Mouse (Mus musculus) CH12.LX (cell line): ENCODE measurements at regions not wholly inside any gene's neighbourhood (a gene's known extent, or its start where the extent isn't known, plus 50 kb on each side); places are given as distances from the start of the nearest gene placed in this dataset.

Experiments
- DNase-seq: peaks from one replicate; pipeline ENCODE4 v3.0.0-alpha.2; 2013; ENCODE audit errors: extremely low read depth
- H3K27ac ChIP-seq: 2 replicates; pipeline ENCODE4 v1.5.1; 2012; ENCODE audit warnings: low read depth, mild to moderate bottlenecking, control low read depth, moderate library complexity; ENCODE audit not compliant: insufficient read depth
- H3K27me3 ChIP-seq: replicated peaks from 2 replicates; pipeline ENCODE3; 2012; ENCODE audit warnings: inconsistent platforms
- H3K36me3 ChIP-seq, 2 experiments: replicated peaks in 1 of 2; 2 replicates each; pipeline versions ENCODE3 to v1.6.1; 2012; ENCODE audit warnings: inconsistent platforms in 1 of 2, low read length in 1 of 2, mild to moderate bottlenecking in 1 of 2, mixed read lengths in 1 of 2, moderate library complexity in 1 of 2; ENCODE audit not compliant: control insufficient read depth in 1 of 2, insufficient read depth in 1 of 2
- H3K4me1 ChIP-seq, 2 experiments: 2 replicates each; pipeline ENCODE4 v1.6.1; 2012; ENCODE audit warnings: inconsistent platforms in 1 of 2, moderate library complexity in 1 of 2; ENCODE audit not compliant: insufficient read depth in 2 of 2, control insufficient read depth in 1 of 2
- H3K4me2 ChIP-seq: 2 replicates; pipeline ENCODE4 v1.6.1; 2012; ENCODE audit warnings: low read depth, mild to moderate bottlenecking, control low read depth; ENCODE audit not compliant: poor library complexity, insufficient read depth, severe bottlenecking
- H3K4me3 ChIP-seq, 3 experiments: fragments of 150-350 bp in 1 of 3; sonication (generic) in 1 of 3; replicated peaks in 1 of 3; 2 replicates each; pipeline versions ENCODE3 to v1.5.1; 2011 to 2012; ENCODE audit warnings: low read depth in 2 of 3, low read length in 2 of 3, mild to moderate bottlenecking in 2 of 3, moderate library complexity in 2 of 3, control low read depth in 1 of 3, improper control_type of control experiment in 1 of 3, inconsistent platforms in 1 of 3, mixed read lengths in 1 of 3; ENCODE audit not compliant: poor library complexity in 1 of 3
- H3K79me2 ChIP-seq: replicated peaks from 2 replicates; pipeline ENCODE4 v1.6.1; 2012; ENCODE audit warnings: mild to moderate bottlenecking, moderate library complexity; ENCODE audit not compliant: control insufficient read depth, poor library complexity, insufficient read depth, severe bottlenecking; ENCODE audit errors: extremely low read depth
- H3K9ac ChIP-seq: 2 replicates; pipeline ENCODE4 v1.6.1; 2012; ENCODE audit warnings: low read depth, mild to moderate bottlenecking, control low read depth, moderate library complexity; ENCODE audit not compliant: insufficient read depth
- H3K9me3 ChIP-seq: replicated peaks from 2 replicates; pipeline ENCODE3; 2012; ENCODE audit warnings: low read length, inconsistent platforms, mixed read lengths
- CTCF ChIP-seq, 2 experiments: IDR thresholded peaks in 1 of 2; conservative IDR thresholded peaks in 1 of 2; 2 replicates each; pipeline ENCODE4 v1.5.1; 2011 to 2012; ENCODE audit warnings: low read depth in 2 of 2, low read length in 2 of 2, improper control_type of control experiment in 1 of 2, inconsistent platforms in 1 of 2, mild to moderate bottlenecking in 1 of 2, moderate library complexity in 1 of 2
- ELF1 ChIP-seq: IDR thresholded peaks from 2 replicates; pipeline ENCODE4 v1.6.1; 2014; ENCODE audit warnings: low read depth, mild to moderate bottlenecking, inconsistent platforms, low read length, improper control_type of control experiment
- ETS1 ChIP-seq: conservative IDR thresholded peaks from 2 replicates; pipeline ENCODE4 v1.6.1; 2012; ENCODE audit warnings: low read depth, mild to moderate bottlenecking, inconsistent platforms, low read length, improper control_type of control experiment, moderate library complexity
- GABPA ChIP-seq: IDR thresholded peaks from 2 replicates; pipeline ENCODE4 v1.6.1; 2012; ENCODE audit warnings: low read depth, low read length, improper control_type of control experiment, inconsistent platforms; ENCODE audit not compliant: insufficient replicate concordance
- HCFC1 ChIP-seq: IDR thresholded peaks from 2 replicates; pipeline ENCODE4 v1.6.1; 2012; ENCODE audit warnings: low read depth, mild to moderate bottlenecking, inconsistent platforms, low read length, improper control_type of control experiment
- KAT2A ChIP-seq: IDR thresholded peaks from 2 replicates; pipeline ENCODE4 v1.6.1; 2012; ENCODE audit warnings: low read length, improper control_type of control experiment, inconsistent platforms; ENCODE audit not compliant: insufficient replicate concordance
- MAFK ChIP-seq: IDR thresholded peaks from 2 replicates; pipeline ENCODE4 v1.6.1; 2011; ENCODE audit warnings: low read length, improper control_type of control experiment; ENCODE audit not compliant: insufficient replicate concordance
- MAZ ChIP-seq: IDR thresholded peaks from 2 replicates; pipeline ENCODE4 v1.6.1; 2012; ENCODE audit warnings: low read depth, mild to moderate bottlenecking, inconsistent platforms, low read length, improper control_type of control experiment, moderate library complexity
- MXI1 ChIP-seq: IDR thresholded peaks from 2 replicates; pipeline ENCODE4 v1.6.1; 2011; ENCODE audit warnings: mild to moderate bottlenecking, low read depth, low read length, improper control_type of control experiment
- MYC ChIP-seq: IDR thresholded peaks from 2 replicates; pipeline ENCODE4 v1.6.1; 2011; ENCODE audit warnings: low read depth, mild to moderate bottlenecking, improper control_type of control experiment, low read length
- NELFE ChIP-seq: IDR thresholded peaks from 2 replicates; pipeline ENCODE4 v1.6.1; 2011; ENCODE audit warnings: low read depth, low read length, improper control_type of control experiment
- NRF1 ChIP-seq: IDR thresholded peaks from 2 replicates; pipeline ENCODE4 v1.6.1; 2014; ENCODE audit warnings: low read depth, mild to moderate bottlenecking, inconsistent platforms, low read length, improper control_type of control experiment, moderate library complexity
- POLR2A ChIP-seq: IDR thresholded peaks from 2 replicates; pipeline ENCODE4 v1.6.1; 2011; ENCODE audit warnings: low read depth, mild to moderate bottlenecking, improper control_type of control experiment, low read length
- POLR2AphosphoS2 ChIP-seq: IDR thresholded peaks from 2 replicates; pipeline ENCODE4 v1.6.1; 2011; ENCODE audit warnings: low read depth, low read length, improper control_type of control experiment
- RAD21 ChIP-seq: IDR thresholded peaks from 2 replicates; pipeline ENCODE4 v1.6.1; 2011; ENCODE audit warnings: low read depth, mild to moderate bottlenecking, low read length, improper control_type of control experiment, moderate library complexity
- RCOR1 ChIP-seq: conservative IDR thresholded peaks from 2 replicates; pipeline ENCODE4 v1.6.1; 2012; ENCODE audit warnings: low read depth, mild to moderate bottlenecking, inconsistent platforms, low read length, improper control_type of control experiment
- SMC3 ChIP-seq: IDR thresholded peaks from 2 replicates; pipeline ENCODE4 v1.6.1; 2011; ENCODE audit warnings: low read depth, low read length, improper control_type of control experiment
- UBTF ChIP-seq: IDR thresholded peaks from 2 replicates; pipeline ENCODE4 v1.6.1; 2012; ENCODE audit warnings: low read depth, mild to moderate bottlenecking, inconsistent platforms, low read length, improper control_type of control experiment, moderate library complexity
- USF1 ChIP-seq: IDR thresholded peaks from 2 replicates; pipeline ENCODE4 v1.6.1; 2014; ENCODE audit warnings: low read depth, mild to moderate bottlenecking, inconsistent platforms, low read length, improper control_type of control experiment
- USF2 ChIP-seq: conservative IDR thresholded peaks from 2 replicates; pipeline ENCODE4 v1.6.1; 2011; ENCODE audit warnings: low read depth, low read length, improper control_type of control experiment
- ZC3H11A ChIP-seq: IDR thresholded peaks from 2 replicates; pipeline ENCODE4 v1.6.1; 2012; ENCODE audit warnings: low read depth, mild to moderate bottlenecking, inconsistent platforms, low read length, improper control_type of control experiment
- ZKSCAN1 ChIP-seq: IDR thresholded peaks from 2 replicates; pipeline ENCODE4 v1.6.1; 2012; ENCODE audit warnings: low read depth, inconsistent platforms, low read length, improper control_type of control experiment, borderline replicate concordance
- ZNF384 ChIP-seq: IDR thresholded peaks from 2 replicates; pipeline ENCODE4 v1.6.1; 2012; ENCODE audit warnings: low read depth, low read length, improper control_type of control experiment, inconsistent platforms
- dilution Hi-C: fragments of 300-500 bp; cut with MboI; formaldehyde crosslinking; loops from 2 replicates; pipeline ENCODE4 v1.14.3; 2020; ENCODE audit warnings: low sequenced_read_pairs; ENCODE audit not compliant: extremely low pct_unique_long_range_greater_than_20kb, extremely low pct_ligation_motif_present
- in situ Hi-C: fragments of 300-500 bp; cut with MboI; formaldehyde crosslinking; loops from 3 replicates; pipeline ENCODE4 v1.14.3; 2019; ENCODE audit warnings: low sequenced_read_pairs, low pct_ligation_motif_present, low pct_unique_long_range_greater_than_20kb, mixed read lengths

DNA sequence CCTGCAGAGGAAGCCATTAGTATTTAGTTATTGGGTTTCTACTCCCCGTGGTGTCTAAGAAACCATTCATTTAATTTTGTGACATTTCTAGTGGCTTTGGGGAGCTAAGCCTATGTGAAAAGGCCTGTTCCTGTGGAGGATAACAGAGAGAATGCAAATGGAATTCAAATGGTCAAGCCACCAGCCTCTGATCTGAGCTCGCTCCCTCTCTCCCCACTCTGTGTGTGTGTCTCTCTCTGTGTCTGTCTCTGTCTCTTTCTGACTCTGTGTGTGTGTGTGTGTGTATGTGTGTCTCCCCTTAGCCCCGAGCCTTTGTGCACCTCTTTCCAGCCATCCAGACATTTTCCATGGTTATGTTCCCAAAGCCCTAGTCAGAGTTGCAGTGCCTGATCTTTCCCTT, 171.1 kb downstream of the AW209491 start:
- dilution Hi-C loops, result no loop called here
- Histone ChIP-seq H3K36me3 (no peaks in the 10 kb centered on the region), H3K4me1 (no peaks in the 10 kb centered on the region), H3K79me2 (no peaks in the 10 kb centered on the region), H3K27me3 (no peaks in the 10 kb centered on the region), H3K4me2 (no peak overlapping the region), H3K9ac (no peak overlapping the region), H3K27ac (no peak overlapping the region), H3K4me3 (no peak overlapping the region), H3K9me3 (no peaks in the 10 kb centered on the region)
- DNase-seq, result no peak
- TF ChIP-seq MXI1, result no peak
- TF ChIP-seq NRF1, result no peak
- no peak for TF ChIP-seq RAD21
- TF ChIP-seq GABPA, result no peak
- TF ChIP-seq MAFK, result no peak
- no peak for TF ChIP-seq USF2
- no peak for TF ChIP-seq POLR2AphosphoS2
- TF ChIP-seq ETS1, result no peak
- no peak for TF ChIP-seq ELF1
- TF ChIP-seq ZKSCAN1, result no peak
- TF ChIP-seq SMC3, result no peak
- no peak for TF ChIP-seq USF1
- TF ChIP-seq RCOR1, result no peak
- no peak for TF ChIP-seq UBTF
- no peak for TF ChIP-seq MYC
- no peak for TF ChIP-seq ZNF384
- no peak for TF ChIP-seq NELFE
- no peak for TF ChIP-seq KAT2A
- in situ Hi-C loops, result no loop called here

DNA sequence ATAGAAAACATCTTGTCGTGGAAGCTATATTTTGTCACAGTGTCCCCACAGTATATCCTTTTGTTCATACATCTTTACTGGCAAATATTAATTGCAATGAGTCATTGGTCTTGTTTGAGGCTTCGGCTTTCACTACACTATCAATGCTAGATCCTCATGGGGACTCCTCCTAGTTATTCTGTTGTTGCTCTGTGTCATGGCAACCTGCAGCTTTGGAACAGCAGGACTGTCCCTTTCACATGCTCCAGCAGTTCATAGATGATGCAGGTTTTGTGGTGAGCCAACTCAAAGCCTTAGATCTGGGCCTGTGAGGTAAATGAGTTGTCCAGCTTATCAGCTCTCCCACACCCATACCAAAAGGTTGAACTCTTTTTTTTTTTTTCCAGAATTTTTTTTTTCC, 172.4 kb downstream of the AW209491 start:
- Histone ChIP-seq H3K9ac (no peak overlapping the region), H3K79me2 (no peaks in the 10 kb centered on the region), H3K4me3 (no peak overlapping the region), H3K27me3 (no peaks in the 10 kb centered on the region), H3K4me1 (no peaks in the 10 kb centered on the region), H3K4me2 (no peak overlapping the region), H3K27ac (no peak overlapping the region), H3K36me3 (no peaks in the 10 kb centered on the region), H3K9me3 (no peaks in the 10 kb centered on the region)
- DNase-seq, result peak; percentile 64
- TF ChIP-seq ZC3H11A (no peak), HCFC1 (no peak), ZNF384 (no peak), POLR2A (no peak), CTCF (conservative IDR thresholded peaks at IDR 0.05 in 1 of 2, IDR thresholded peaks at IDR 0.05 in 1 of 2; ENCODE audit: low read depth in 2 of 2, low read length in 2 of 2) (no peak), MAZ (no peak)
- dilution Hi-C loops, result no loop called here
- in situ Hi-C loops, result no loop called here
